Mouse (Mus musculus) CD4-positive, CD25-positive, alpha-beta regulatory T cell, adult 2 months (primary cell): ENCODE measurements around the gene Fgd5.
"Not testable (repeated sequence)": the region's sequence is repeated elsewhere in the genome, so short reads cannot be mapped to it uniquely, and the experiment has no call there.

ENCODE experiments used
- DNase-seq: peaks from one replicate; pipeline ENCODE4 v3.0.0-alpha.2; 2012; ENCODE audit warnings: low read depth, low spot score

The Fgd5 gene

GRCm38 (mm10) chr6:92065721-92066496 lies 87.2 kb downstream of the Fgd5 start:
- DNase-seq: peak; percentile 55

- DNase-seq: peak; percentile 85
Observed at GRCm38 (mm10) chr6:92067146-92067790, 88.6 kb downstream of the Fgd5 start.

- DNase-seq: no peak
Observed at GRCm38 (mm10) chr6:92071121-92071839, 92.6 kb downstream of the Fgd5 start.

DNA sequence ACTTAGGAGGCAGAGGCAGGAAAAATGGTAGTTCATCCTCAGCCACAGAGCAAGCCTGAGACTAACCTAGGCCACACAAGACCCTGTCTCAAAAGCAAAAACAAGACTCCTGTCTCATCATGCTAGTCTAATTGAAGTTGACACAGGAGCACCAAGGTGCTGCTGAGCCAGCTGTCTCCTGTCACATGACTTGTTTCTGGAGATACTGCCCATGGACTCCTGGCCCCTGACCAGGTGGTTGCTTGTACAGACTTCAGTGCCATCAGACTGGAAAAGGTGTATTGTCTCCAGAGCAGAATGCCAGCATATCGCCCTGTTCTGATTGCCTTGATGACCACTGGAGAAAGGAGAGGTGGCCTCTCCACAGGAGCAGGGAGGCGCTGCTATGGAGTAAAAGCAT lies 102.1 kb downstream of the Fgd5 start:
- DNase-seq: no peak

- no peak for DNase-seq
Observed at GRCm38 (mm10) chr6:92082756-92083155, 104.1 kb downstream of the Fgd5 start.

GRCm38 (mm10) chr6:92084932-92085331 lies 106.3 kb downstream of the Fgd5 start:
- no peak for DNase-seq

DNA sequence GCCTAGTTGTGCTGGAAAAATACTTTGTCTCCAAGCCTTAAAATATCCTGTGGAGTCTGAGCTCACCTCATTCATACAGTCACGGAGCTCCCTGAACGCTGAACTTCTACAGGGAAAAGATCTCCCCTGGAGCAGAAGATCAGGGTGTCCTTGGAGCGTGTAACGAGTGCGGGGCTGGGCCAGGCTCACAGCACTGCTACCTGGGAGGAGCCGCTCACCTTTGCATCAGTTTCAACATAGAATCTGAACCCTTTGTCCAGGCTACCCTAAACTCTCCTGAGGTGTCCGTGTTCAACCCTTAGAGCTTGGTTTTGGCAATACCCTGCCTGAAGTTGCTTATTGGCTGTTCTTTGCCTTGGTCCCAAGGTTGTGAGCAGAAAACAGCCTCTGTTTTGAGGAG lies 110.5 kb downstream of the Fgd5 start:
- not testable (repeated sequence) for DNase-seq

DNA sequence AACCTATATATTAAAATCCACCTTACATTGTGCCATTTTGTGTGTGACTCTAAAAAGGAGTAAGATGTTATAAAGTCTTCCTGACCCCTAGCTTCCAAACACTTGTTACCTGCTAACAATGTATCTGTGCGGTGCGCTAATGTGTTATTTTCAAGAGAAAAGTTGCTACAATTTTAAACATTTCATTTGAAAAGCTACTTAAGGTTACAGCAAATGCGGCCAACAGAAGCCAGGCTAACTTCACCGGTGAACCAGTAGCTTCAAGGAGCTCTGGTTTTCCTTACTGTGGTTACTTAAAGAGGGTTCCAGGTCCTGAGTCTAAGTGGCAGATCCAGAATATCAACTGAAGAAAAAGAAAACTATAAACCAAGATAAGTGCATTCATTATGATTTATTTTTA lies 111.3 kb downstream of the Fgd5 start:
- DNase-seq: no peak

DNA sequence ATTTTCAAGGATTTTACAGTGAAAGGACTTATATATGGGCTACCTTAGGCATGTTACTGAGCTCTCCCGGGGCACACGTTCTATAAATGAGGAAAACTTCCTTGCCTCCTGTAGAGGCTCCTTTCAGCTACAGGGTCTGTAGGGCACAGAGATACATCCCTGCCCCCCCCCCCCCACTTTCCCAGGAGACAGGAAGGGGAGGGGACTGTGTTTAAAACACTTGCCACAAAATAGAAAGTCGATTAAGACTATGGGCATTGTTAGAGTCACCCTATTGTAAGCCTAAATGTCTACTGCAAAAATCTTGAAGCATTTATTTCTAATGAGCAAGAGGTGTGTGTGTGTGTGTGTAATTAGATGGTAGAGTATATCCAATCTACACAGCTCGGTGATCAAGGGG lies 111.8 kb downstream of the Fgd5 start:
- DNase-seq: no peak

GRCm38 (mm10) chr6:92091130-92091591 lies 112.5 kb downstream of the Fgd5 start, which contains the start of gene Nr2c2:
Gene Nr2c2, plus strand, starts transcription at chr6:92091390.
- peak; percentile 90 for DNase-seq

DNA sequence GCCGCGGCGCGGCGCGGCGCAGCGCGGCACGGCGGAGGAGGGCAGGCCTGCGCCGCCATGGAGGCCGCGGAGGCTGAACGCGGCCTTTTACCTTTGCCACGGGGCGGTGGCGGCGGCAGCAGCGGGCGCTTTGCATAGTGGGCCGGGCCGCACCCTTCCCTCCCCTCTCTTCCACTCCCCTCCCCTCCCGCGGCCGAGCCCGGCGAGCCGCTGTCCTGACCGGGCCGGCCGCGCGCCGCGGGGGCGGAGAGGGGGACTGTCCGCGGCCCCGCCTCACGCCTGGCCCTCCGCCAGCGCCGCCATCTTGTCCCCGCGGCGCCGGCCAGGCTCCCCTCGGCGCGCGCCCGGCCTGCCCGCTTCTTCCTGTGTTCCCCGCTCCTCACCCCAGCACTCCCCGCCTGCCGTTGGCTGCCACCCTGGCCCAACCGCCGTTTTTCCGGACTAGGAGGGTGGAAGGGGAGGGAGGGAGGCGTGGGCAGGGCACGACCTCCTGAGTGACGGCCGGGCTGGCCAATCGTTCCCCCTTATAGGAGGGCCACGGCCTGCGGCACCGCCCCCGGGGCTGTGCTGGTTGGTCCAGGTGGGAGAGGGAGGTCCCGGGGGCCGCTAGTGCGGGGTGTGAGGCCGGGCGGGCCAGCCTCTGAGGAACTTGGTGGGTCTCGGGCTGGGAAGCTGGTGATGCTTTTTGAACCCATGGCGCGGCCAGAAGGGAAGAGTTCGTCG lies 113.2 kb downstream of the Fgd5 start:
- peak; percentile 100 for DNase-seq

- DNase-seq: no peak
Observed at GRCm38 (mm10) chr6:92092737-92093136, 114.1 kb downstream of the Fgd5 start.

DNA sequence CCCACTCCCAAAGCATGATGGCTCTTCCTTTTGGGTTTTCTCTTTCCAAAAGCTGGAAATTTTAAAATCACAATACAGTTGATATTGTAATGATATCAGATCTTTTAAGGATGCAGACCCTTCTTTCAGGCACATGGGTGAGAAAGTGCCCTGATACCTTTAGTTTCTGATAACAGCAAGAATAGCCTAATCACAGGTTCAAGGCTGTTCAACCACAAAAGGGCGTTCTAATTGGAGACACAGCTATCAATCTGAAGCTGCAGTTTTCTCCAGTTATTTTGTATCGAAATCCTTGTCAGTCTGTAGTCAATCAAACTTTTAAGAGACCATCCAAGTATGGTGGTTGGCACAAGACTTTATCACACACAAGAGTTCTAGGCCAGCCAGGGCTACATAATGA lies 115.2 kb downstream of the Fgd5 start:
- no peak for DNase-seq

DNA sequence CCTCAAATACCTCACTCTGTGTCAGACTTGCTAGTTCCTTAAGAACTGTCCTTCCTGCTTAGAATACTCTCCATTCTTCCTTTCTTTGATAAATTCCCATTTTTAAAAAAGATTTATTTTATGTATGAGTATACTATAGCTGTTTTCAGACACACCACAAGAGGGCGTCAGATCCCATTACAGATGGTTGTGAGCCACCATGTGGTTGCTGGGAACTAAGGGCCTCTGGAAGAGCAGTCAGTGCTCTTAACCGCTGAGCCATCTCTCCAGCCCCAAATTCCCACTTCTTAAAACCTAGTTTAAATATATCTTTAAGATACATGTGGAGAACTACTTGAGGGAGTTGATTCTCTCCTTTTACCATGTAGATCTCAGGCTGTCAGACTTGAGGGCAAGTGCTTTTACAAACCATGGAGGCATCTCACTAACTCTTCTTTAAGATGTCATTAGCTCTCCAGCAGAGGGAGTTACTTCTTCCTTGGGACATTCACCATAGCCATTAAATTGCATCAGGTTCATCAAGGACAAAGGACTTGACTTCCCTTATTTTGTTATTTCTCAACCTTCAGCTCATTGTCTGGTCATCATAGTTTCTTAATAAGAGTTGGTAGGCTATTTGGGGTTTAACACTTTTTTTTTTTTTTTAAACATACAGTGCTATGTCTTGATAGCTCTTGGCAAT lies 122.1 kb downstream of the Fgd5 start:
- peak; percentile 19 for DNase-seq

DNA sequence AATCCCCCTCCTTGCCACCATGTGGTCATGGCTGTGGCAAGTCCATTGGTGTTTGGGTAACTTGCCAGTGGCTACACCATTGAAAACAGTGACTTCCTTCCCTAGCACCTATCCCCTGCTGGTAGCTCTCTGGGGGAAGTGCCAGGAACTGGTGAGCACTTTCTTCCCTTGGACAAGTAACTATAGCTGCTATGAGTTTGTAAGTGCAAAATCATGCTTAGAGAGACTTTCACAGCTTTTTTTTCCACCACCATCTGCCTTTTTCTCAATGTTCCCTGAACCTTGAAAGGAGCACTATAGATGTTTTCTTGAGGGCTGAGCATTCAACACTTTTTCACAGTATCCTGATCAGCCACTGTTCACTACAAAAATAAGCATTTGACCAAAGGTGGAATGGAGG lies 145.9 kb downstream of the Fgd5 start:
- DNase-seq: no peak
